Comparison of ENCODE assay signal across 8 mouse cellular contexts in genomic region chr3:94888595-94888994, GRCm38 (mm10). TPM values are rescaled to one million over a fixed set of nuclear protein-coding genes. Genes with fewer than 3 reads are reported as not detected.
DNase-seq lines count a peak whose midpoint lies in the region; ATAC-seq lines count a peak whose summit lies in the region.

No protein-coding gene starts in this region.

- H3K4me1 ChIP-seq in embryonic facial prominence, embryonic 11.5 days (ENCODE audit: control insufficient read depth, insufficient read depth, low read length), result no peaks in the 10 kb centered on the region
- peaks cover 16% of the 10 kb centered on the region for H3K4me1 ChIP-seq in embryonic facial prominence, embryonic 10.5 days
- H3K4me1 ChIP-seq in hindbrain, embryonic 10.5 days (replicated peaks), result peaks cover 22% of the 10 kb centered on the region

- no peaks in the 10 kb centered on the region for H3K9me3 ChIP-seq in embryonic facial prominence, embryonic 11.5 days (replicated peaks; ENCODE audit: control insufficient read depth, low read length)
- no peaks in the 10 kb centered on the region for H3K9me3 ChIP-seq in embryonic facial prominence, embryonic 10.5 days
- no peaks in the 10 kb centered on the region for H3K9me3 ChIP-seq in hindbrain, embryonic 10.5 days

- DNase-seq in embryonic facial prominence, embryonic 11.5 days (ENCODE audit: low spot score), result peak; percentile 57
- no peak for DNase-seq in embryonic facial prominence, embryonic 10.5 days (ENCODE audit: low spot score)
- DNase-seq in 3T3-L1 (ENCODE audit: low read depth, low spot score), result peak; percentile 89
- peak; percentile 80 for DNase-seq in ZHBTc4 (ENCODE audit: low read depth, low spot score)
- peak; percentile 69 for DNase-seq in kidney, postnatal 14 days
- DNase-seq in thymus, postnatal 4 days, result peak; percentile 19
- DNase-seq in testis, postnatal 10 days (ENCODE audit: low spot score), result no peak
- DNase-seq in hindbrain, embryonic 10.5 days (ENCODE audit: low spot score), result no peak

- H3K27me3 ChIP-seq in embryonic facial prominence, embryonic 11.5 days (ENCODE audit: control insufficient read depth, insufficient read depth, low read length), result no peaks in the 10 kb centered on the region
- H3K27me3 ChIP-seq in embryonic facial prominence, embryonic 10.5 days (replicated peaks; ENCODE audit: low read depth, poor library complexity, severe bottlenecking), result no peaks in the 10 kb centered on the region
- no peaks in the 10 kb centered on the region for H3K27me3 ChIP-seq in hindbrain, embryonic 10.5 days (ENCODE audit: insufficient read depth, poor library complexity, severe bottlenecking)

- no peak overlapping the region for H3K4me2 ChIP-seq in embryonic facial prominence, embryonic 11.5 days (ENCODE audit: low read depth, low read length)

- peaks cover 3% of the 10 kb centered on the region for H3K36me3 ChIP-seq in embryonic facial prominence, embryonic 11.5 days (replicated peaks; ENCODE audit: control insufficient read depth, insufficient read depth, low read depth, low read length)
- H3K36me3 ChIP-seq in embryonic facial prominence, embryonic 10.5 days (replicated peaks), result peaks cover 23% of the 10 kb centered on the region
- H3K36me3 ChIP-seq in hindbrain, embryonic 10.5 days, result peaks cover 22% of the 10 kb centered on the region

- H3K4me3 ChIP-seq in embryonic facial prominence, embryonic 11.5 days (ENCODE audit: low read depth, low read length), result no peak overlapping the region
- H3K4me3 ChIP-seq in embryonic facial prominence, embryonic 10.5 days, result no peak overlapping the region
- H3K4me3 ChIP-seq in hindbrain, embryonic 10.5 days, result no peak overlapping the region

- H3K27ac ChIP-seq in embryonic facial prominence, embryonic 11.5 days (replicated peaks; ENCODE audit: low read depth, low read length), result no peak overlapping the region
- H3K27ac ChIP-seq in embryonic facial prominence, embryonic 10.5 days (replicated peaks), result no peak overlapping the region
- H3K27ac ChIP-seq in hindbrain, embryonic 10.5 days, result no peak overlapping the region

- H3K9ac ChIP-seq in embryonic facial prominence, embryonic 11.5 days (replicated peaks; ENCODE audit: low read length), result no peak overlapping the region

- no peak for ATAC-seq in embryonic facial prominence, embryonic 11.5 days (replicated peaks; ENCODE audit: insufficient number of reproducible peaks, low FRiP score, low TSS enrichment, low read depth)

RNA-seq across cellular contexts. Expression of gene Psmb4, which starts 1.8 kb away (rescaled TPM):
- polyA plus RNA-seq in embryonic facial prominence, embryonic 11.5 days (2014; fragmentation: Nextera tagmentation; extraction: Ambion mirVana), result 361 and 381 TPM in 2 replicates
- polyA plus RNA-seq in embryonic facial prominence, embryonic 10.5 days (2016; fragmentation: Nextera tagmentation; extraction: Ambion mirVana), result 336 and 337 TPM in 2 replicates
- polyA plus RNA-seq in hindbrain, embryonic 10.5 days (2016; fragmentation: Nextera tagmentation; extraction: Ambion mirVana), result 342 and 366 TPM in 2 replicates

RNA-seq across cellular contexts. Expression of gene Selenbp1, which starts 44.3 kb away (rescaled TPM):
- polyA plus RNA-seq in embryonic facial prominence, embryonic 11.5 days (2014; fragmentation: Nextera tagmentation; extraction: Ambion mirVana), result 10.5 and 11.3 TPM in 2 replicates
- polyA plus RNA-seq in embryonic facial prominence, embryonic 10.5 days (2016; fragmentation: Nextera tagmentation; extraction: Ambion mirVana), result 6.4 and 7.7 TPM in 2 replicates
- 5.1 and 7.4 TPM in 2 replicates for polyA plus RNA-seq in hindbrain, embryonic 10.5 days (2016; fragmentation: Nextera tagmentation; extraction: Ambion mirVana)

RNA-seq across cellular contexts. Expression of gene Pogz, which starts 51.2 kb away (rescaled TPM):
- 20.1 and 21.5 TPM in 2 replicates for polyA plus RNA-seq in embryonic facial prominence, embryonic 11.5 days (2014; fragmentation: Nextera tagmentation; extraction: Ambion mirVana)
- 18.5 and 20.3 TPM in 2 replicates for polyA plus RNA-seq in embryonic facial prominence, embryonic 10.5 days (2016; fragmentation: Nextera tagmentation; extraction: Ambion mirVana)
- polyA plus RNA-seq in hindbrain, embryonic 10.5 days (2016; fragmentation: Nextera tagmentation; extraction: Ambion mirVana), result 17.6 and 18.2 TPM in 2 replicates

Comparison
In these comparisons a context has a peak if more than half of its experiments do, and no peak if none do; other contexts are left out.
1. DNase-seq: peak in embryonic facial prominence, embryonic 11.5 days (single experiment), 3T3-L1 (single experiment), ZHBTc4 (single experiment), kidney, postnatal 14 days (single experiment) and thymus, postnatal 4 days (single experiment); none in embryonic facial prominence, embryonic 10.5 days (single experiment), testis, postnatal 10 days (single experiment) and hindbrain, embryonic 10.5 days (single experiment).